Mouse (Mus musculus) hindbrain, postnatal 0 days (tissue): ENCODE measurements at regions not wholly inside any gene's neighbourhood (a gene's known extent, or its start where the extent isn't known, plus 50 kb on each side); places are given as distances from the start of the nearest gene placed in this dataset.

Experiments used
- ATAC-seq: fragments of 200-750 bp; cut with Nextera tagmentation; 2 replicates; pipeline ENCODE4 v1.8.0; 2017; ENCODE audit warnings: mild to moderate bottlenecking, moderate TSS enrichment, moderate library complexity
- DNase-seq: peaks from one replicate; pipeline ENCODE4 v3.0.0-alpha.2; 2015; ENCODE audit warnings: low spot score
- H3K27ac ChIP-seq: fragments of 300-500 bp; sonication (generic); 2 replicates; pipeline ENCODE4 v1.5.1; 2014; ENCODE audit warnings: mild to moderate bottlenecking
- H3K27me3 ChIP-seq: fragments of 300-500 bp; sonication (generic); 2 replicates; pipeline ENCODE4 v1.6.1; 2014; ENCODE audit warnings: low read length, mixed read lengths; ENCODE audit not compliant: insufficient read depth
- H3K36me3 ChIP-seq: fragments of 300-500 bp; sonication (generic); 2 replicates; pipeline ENCODE4 v1.6.1; 2014; ENCODE audit warnings: low read length, mixed read lengths; ENCODE audit not compliant: insufficient read depth
- H3K4me1 ChIP-seq: fragments of 300-500 bp; sonication (generic); 2 replicates; pipeline ENCODE4 v1.6.1; 2014; ENCODE audit warnings: antibody characterized with exemption, low read length, mixed read lengths; ENCODE audit not compliant: insufficient read depth
- H3K4me2 ChIP-seq: fragments of 300-500 bp; sonication (generic); 2 replicates; pipeline ENCODE4 v1.6.1; 2014; ENCODE audit warnings: low read depth, mild to moderate bottlenecking, low read length, moderate library complexity, mixed read lengths
- H3K4me3 ChIP-seq: fragments of 300-500 bp; sonication (generic); 2 replicates; pipeline ENCODE4 v1.5.1; 2014; ENCODE audit warnings: low read length
- H3K9ac ChIP-seq: fragments of 300-500 bp; sonication (generic); replicated peaks from 2 replicates; pipeline ENCODE4 v1.6.1; 2014; ENCODE audit warnings: mild to moderate bottlenecking, low read length, moderate library complexity, mixed read lengths
- H3K9me3 ChIP-seq: fragments of 300-500 bp; sonication (generic); 2 replicates; pipeline ENCODE4 v1.6.1; 2016; ENCODE audit warnings: low read length, mixed read lengths
- CTCF ChIP-seq: IDR thresholded peaks from 2 replicates; pipeline ENCODE4 v1.5.1; 2016; ENCODE audit warnings: antibody characterized with exemption, control low read depth, low read depth
- WGBS: fragments of 180-500 bp; shearing (Covaris S2); extraction: QIAGEN DNeasy Blood & Tissue Kit; methylation state at CpG from one replicate; pipeline ENCODE4 v1.1.7; 2014; 5-methylcytosine and 5-hydroxymethylcytosine counted together

GRCm38 (mm10) chr7:55332028-55332427 is 435.9 kb upstream of the Siglech start:
- no peak overlapping the region for H3K4me3 ChIP-seq
- ATAC-seq (no peak), DNase-seq (peak; percentile 3)
- no peaks in the 10 kb centered on the region for H3K9me3 ChIP-seq
- H3K27me3 ChIP-seq: no peaks in the 10 kb centered on the region
- H3K4me2 ChIP-seq: no peak overlapping the region
- no peak overlapping the region for H3K27ac ChIP-seq
- H3K9ac ChIP-seq: no peak overlapping the region
- H3K4me1 ChIP-seq: no peaks in the 10 kb centered on the region
- no peaks in the 10 kb centered on the region for H3K36me3 ChIP-seq
- 67% methylated on average over 1 of the region's 1 CpGs for WGBS
- no peak for TF ChIP-seq CTCF

DNA sequence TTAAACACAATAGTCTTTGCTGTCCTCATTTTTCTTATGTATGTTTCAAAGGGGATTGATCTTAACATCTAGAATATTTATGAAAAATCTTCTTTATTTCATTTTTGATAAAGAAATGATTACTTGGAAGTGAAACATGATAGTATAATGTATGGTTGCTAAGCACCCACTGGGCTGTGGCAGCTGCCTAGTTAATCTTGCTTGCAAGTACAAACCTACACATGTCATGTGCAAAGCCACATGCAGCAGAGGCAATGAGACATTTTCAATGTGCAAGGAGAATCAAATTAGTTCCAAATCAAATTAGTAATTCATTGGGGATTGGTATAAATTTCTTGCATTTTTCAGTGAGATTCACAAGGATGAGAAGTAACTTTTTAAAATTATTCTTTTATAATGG is 428.1 kb upstream of the Siglech start:
- H3K27ac ChIP-seq: no peak overlapping the region
- H3K4me1 ChIP-seq: no peaks in the 10 kb centered on the region
- no peaks in the 10 kb centered on the region for H3K36me3 ChIP-seq
- no peak for DNase-seq
- H3K9me3 ChIP-seq: no peaks in the 10 kb centered on the region
- no peak overlapping the region for H3K9ac ChIP-seq
- no peak for TF ChIP-seq CTCF
- ATAC-seq: no peak
- H3K4me3 ChIP-seq: no peak overlapping the region
- H3K4me2 ChIP-seq: no peak overlapping the region
- no peaks in the 10 kb centered on the region for H3K27me3 ChIP-seq
